Mouse (Mus musculus) retina, embryonic 14.5 days (tissue): ENCODE measurements at regions not wholly inside any gene's neighbourhood (a gene's known extent, or its start where the extent isn't known, plus 50 kb on each side); places are given as distances from the start of the nearest gene placed in this dataset.

Experiments
- DNase-seq: peaks from one replicate; pipeline ENCODE4 v3.0.0-alpha.2; 2015; ENCODE audit warnings: low spot score

GRCm38 (mm10) chr5:141054991-141055390 lies 54.6 kb upstream of the Card11 start:
- DNase-seq, result no peak

GRCm38 (mm10) chr5:141055596-141056343 lies 55.4 kb upstream of the Card11 start:
- DNase-seq, result no peak

- DNase-seq, result no peak
These were observed 57.8 kb upstream of the Card11 start for GRCm38 (mm10) chr5:141058141-141058540.

- no peak for DNase-seq
These were observed 58.5 kb upstream of the Card11 start for GRCm38 (mm10) chr5:141058863-141059262.

- DNase-seq, result no peak
These were observed 61.8 kb upstream of the Card11 start for GRCm38 (mm10) chr5:141062144-141062543.

- no peak for DNase-seq
These were observed 67.2 kb upstream of the Card11 start for GRCm38 (mm10) chr5:141067561-141067960.

- DNase-seq, result no peak
These were observed 74.1 kb upstream of the Card11 start for GRCm38 (mm10) chr5:141074457-141074856.

GRCm38 (mm10) chr5:141076158-141076557 lies 75.8 kb upstream of the Card11 start:
- DNase-seq, result no peak

- DNase-seq, result no peak
These were observed 76.6 kb upstream of the Card11 start for GRCm38 (mm10) chr5:141076942-141077341.

- DNase-seq, result no peak
These were observed 80.5 kb upstream of the Card11 start for GRCm38 (mm10) chr5:141080896-141081295.

- DNase-seq, result peak; percentile 33
These were observed 83.8 kb upstream of the Card11 start for GRCm38 (mm10) chr5:141084056-141084730.

GRCm38 (mm10) chr5:141084746-141085145 lies 84.4 kb upstream of the Card11 start:
- DNase-seq, result peak; percentile 10

GRCm38 (mm10) chr5:141091676-141092075 lies 91.3 kb upstream of the Card11 start:
- DNase-seq, result no peak

- peak; percentile 69 for DNase-seq
These were observed 93.3 kb upstream of the Card11 start for GRCm38 (mm10) chr5:141093641-141094040.

- DNase-seq, result no peak
These were observed 97.5 kb upstream of the Card11 start for GRCm38 (mm10) chr5:141097878-141098277.

GRCm38 (mm10) chr5:141111666-141112065 lies 111.3 kb upstream of the Card11 start:
- DNase-seq, result peak; percentile 19

- no peak for DNase-seq
These were observed 115.0 kb upstream of the Card11 start for GRCm38 (mm10) chr5:141115273-141115904.

- no peak for DNase-seq
These were observed 115.6 kb upstream of the Card11 start for GRCm38 (mm10) chr5:141115963-141116362.

- DNase-seq, result no peak
These were observed 115.4 kb upstream of the Sdk1 start for GRCm38 (mm10) chr5:141125870-141126269.

GRCm38 (mm10) chr5:141126536-141126935 lies 114.8 kb upstream of the Sdk1 start:
- DNase-seq, result no peak

GRCm38 (mm10) chr5:141131036-141131435 lies 110.3 kb upstream of the Sdk1 start:
- DNase-seq, result no peak

GRCm38 (mm10) chr5:141131906-141132305 lies 109.4 kb upstream of the Sdk1 start:
- DNase-seq, result no peak

GRCm38 (mm10) chr5:141136239-141136638 lies 105.1 kb upstream of the Sdk1 start:
- DNase-seq, result no peak
